In genomic region chr17:45866346-45866745, GRCm38 (mm10) we compare ENCODE assay signal across 13 mouse cellular contexts.
DNase-seq lines count a peak whose midpoint lies in the region; ATAC-seq and TF ChIP-seq lines count a peak whose summit lies in the region.
"Had no signal": no experiment of that assay in that cellular context is flagged by ENCODE, and none has a peak within 500 bp of the region (broad histone marks: within the 10 kb centered on the region; RNA-seq: fewer than 3 reads in every experiment).

No protein-coding gene starts in this region.

- TF ChIP-seq CTCF in small intestine, adult 2 months (IDR thresholded peaks at IDR 0.05; ENCODE audit: extremely low read depth, insufficient read length, insufficient replicate concordance, low read depth, low read length), result no peak

- H3K4me2 ChIP-seq in hindbrain, embryonic 13.5 days, result no peak overlapping the region
- no peak overlapping the region for H3K4me2 ChIP-seq in heart, embryonic 15.5 days
- H3K4me2 ChIP-seq: forebrain, embryonic 13.5 days; limb, embryonic 15.5 days had no signal

- H3K9me3 ChIP-seq in hindbrain, embryonic 10.5 days, result peaks cover 7% of the 10 kb centered on the region; the same call in 1 of the 2 replicates
- H3K9me3 ChIP-seq in hindbrain, embryonic 13.5 days, result no peaks in the 10 kb centered on the region
- H3K9me3 ChIP-seq in heart, embryonic 15.5 days (replicated peaks), result no peaks in the 10 kb centered on the region
- H3K9me3 ChIP-seq: forebrain, embryonic 13.5 days; limb, embryonic 15.5 days had no signal

- H3K27me3 ChIP-seq in hindbrain, embryonic 10.5 days (ENCODE audit: insufficient read depth, poor library complexity, severe bottlenecking), result peaks cover 44% of the 10 kb centered on the region
- H3K27me3 ChIP-seq in hindbrain, embryonic 13.5 days, result peaks cover 8% of the 10 kb centered on the region; the same call in 1 of the 2 replicates
- peaks cover 28% of the 10 kb centered on the region for H3K27me3 ChIP-seq in heart, embryonic 15.5 days
- H3K27me3 ChIP-seq in small intestine, adult 2 months (ENCODE audit: control insufficient read depth, insufficient read depth, low read length), result no peaks in the 10 kb centered on the region

- peak overlapping the region; percentile 46 for H3K27ac ChIP-seq in hindbrain, embryonic 10.5 days
- H3K27ac ChIP-seq in hindbrain, embryonic 13.5 days, result no peak overlapping the region
- H3K27ac ChIP-seq in heart, embryonic 15.5 days, result peak overlapping the region; percentile 40; the same call in 1 of the 2 replicates
- peak overlapping the region; percentile 35; the same call in 1 of the 2 replicates for H3K27ac ChIP-seq in small intestine, adult 2 months (ENCODE audit: insufficient read depth, low read depth, low read length)
- H3K27ac ChIP-seq: forebrain, embryonic 13.5 days; limb, embryonic 15.5 days; macrophage had no signal

- 21% methylated on average over 10 of the region's 10 CpGs for WGBS in hindbrain, embryonic 10.5 days
- whole genome bisulfite sequencing in hindbrain, embryonic 13.5 days, result 19% methylated on average over 10 of the region's 10 CpGs
- 26% methylated on average over 10 of the region's 10 CpGs for WGBS in heart, embryonic 15.5 days
- WGBS in small intestine, adult 2 months, result 26% methylated on average over 10 of the region's 10 CpGs

- no peak for TF ChIP-seq POLR2A in small intestine, adult 2 months (IDR thresholded peaks at IDR 0.05; ENCODE audit: low read depth, low read length)

- no peak for ATAC-seq in hindbrain, embryonic 13.5 days (ENCODE audit: low FRiP score)
- ATAC-seq in heart, embryonic 15.5 days (replicated peaks; ENCODE audit: insufficient number of reproducible peaks, insufficient read depth, low FRiP score, low read depth), result 0 out of 2 replicates have a peak, but pooled peaks have one; percentile 22
- no peak for ATAC-seq in inflammation-experienced regulatory T-cells, adult 6 months
- ATAC-seq: forebrain, embryonic 13.5 days had no signal

- H3K36me3 ChIP-seq in hindbrain, embryonic 10.5 days, result no peaks in the 10 kb centered on the region
- H3K36me3 ChIP-seq in hindbrain, embryonic 13.5 days, result no peaks in the 10 kb centered on the region
- H3K36me3 ChIP-seq in heart, embryonic 15.5 days, result no peaks in the 10 kb centered on the region
- H3K36me3 ChIP-seq in small intestine, adult 2 months (ENCODE audit: control insufficient read depth, insufficient read depth, low read length), result no peaks in the 10 kb centered on the region
- H3K36me3 ChIP-seq: limb, embryonic 15.5 days had no signal

- no peak for DNase-seq in hindbrain, embryonic 10.5 days (ENCODE audit: low spot score)
- peak; percentile 43 for DNase-seq in lung, postnatal 10 days
- DNase-seq in lung, postnatal 36 days, result no peak
- DNase-seq in cerebellum, adult 18-20 months, result no peak
- DNase-seq: adrenal gland, adult 8-10 months; thymus, postnatal 36 days had no signal

- H3K4me3 ChIP-seq in hindbrain, embryonic 10.5 days, result no peak overlapping the region
- no peak overlapping the region for H3K4me3 ChIP-seq in hindbrain, embryonic 13.5 days
- no peak overlapping the region for H3K4me3 ChIP-seq in heart, embryonic 15.5 days
- no peak overlapping the region for H3K4me3 ChIP-seq in small intestine, adult 2 months (ENCODE audit: low read depth, low read length)
- H3K4me3 ChIP-seq: forebrain, embryonic 13.5 days; limb, embryonic 15.5 days had no signal

- no peak overlapping the region for H3K9ac ChIP-seq in hindbrain, embryonic 13.5 days
- no peak overlapping the region for H3K9ac ChIP-seq in heart, embryonic 15.5 days
- H3K9ac ChIP-seq: forebrain, embryonic 13.5 days; limb, embryonic 15.5 days had no signal

- peaks cover 83% of the 10 kb centered on the region for H3K4me1 ChIP-seq in hindbrain, embryonic 10.5 days (replicated peaks)
- peaks cover 28% of the 10 kb centered on the region for H3K4me1 ChIP-seq in hindbrain, embryonic 13.5 days (replicated peaks)
- H3K4me1 ChIP-seq in heart, embryonic 15.5 days (replicated peaks), result peaks cover 30% of the 10 kb centered on the region
- peaks cover 60% of the 10 kb centered on the region for H3K4me1 ChIP-seq in small intestine, adult 2 months (ENCODE audit: control insufficient read depth, insufficient read depth, insufficient read length, low read length)
